Mouse (Mus musculus) olfactory bulb, adult 2 months (tissue): ENCODE data around the gene Crybg1. TPM values are rescaled to one million over a fixed set of nuclear protein-coding genes. Genes with fewer than 3 reads are reported as not detected.

Experiments used
- H3K27ac ChIP-seq: fragments of 200-500 bp; 2 replicates; pipeline ENCODE4 v1.5.1; 2012; ENCODE audit warnings: low read depth, low read length; ENCODE audit not compliant: insufficient read depth
- H3K4me1 ChIP-seq: fragments of 200-500 bp; 2 replicates; pipeline ENCODE4 v1.6.1; 2012; ENCODE audit warnings: low read length; ENCODE audit not compliant: control insufficient read depth, insufficient read depth
- H3K4me3 ChIP-seq: fragments of 200-500 bp; 2 replicates; pipeline ENCODE4 v1.5.1; 2012; ENCODE audit warnings: mild to moderate bottlenecking, low read depth, low read length, moderate library complexity; ENCODE audit not compliant: insufficient read depth
- CTCF ChIP-seq: fragments of 200-500 bp; IDR thresholded peaks from 2 replicates; pipeline ENCODE4 v1.5.1; 2012; ENCODE audit warnings: low read depth, mild to moderate bottlenecking, low read length, moderate library complexity; ENCODE audit not compliant: insufficient read depth
- POLR2A ChIP-seq: fragments of 200-500 bp; IDR thresholded peaks from 2 replicates; pipeline ENCODE4 v1.6.1; 2012; ENCODE audit warnings: mild to moderate bottlenecking, low read depth, low read length, moderate library complexity; ENCODE audit not compliant: insufficient read depth
- WGBS: fragments of 180-500 bp; shearing (Covaris S2); methylation state at CpG from one replicate; pipeline ENCODE4 v1.1.7; 2018; 5-methylcytosine and 5-hydroxymethylcytosine counted together
- polyA plus RNA-seq: library from polyadenylated mRNA; stranded (reverse); fragments of >200 nt; gene quantifications from 2 replicates; pipeline ENCODE4 v1.2.4, GENCODE M21; 2012; ENCODE audit warnings: low replicate concordance; ENCODE audit not compliant: missing spikeins, insufficient read depth, insufficient read length

Crybg1 gene
- polyA plus RNA-seq, 1 experiment: not detected

DNA sequence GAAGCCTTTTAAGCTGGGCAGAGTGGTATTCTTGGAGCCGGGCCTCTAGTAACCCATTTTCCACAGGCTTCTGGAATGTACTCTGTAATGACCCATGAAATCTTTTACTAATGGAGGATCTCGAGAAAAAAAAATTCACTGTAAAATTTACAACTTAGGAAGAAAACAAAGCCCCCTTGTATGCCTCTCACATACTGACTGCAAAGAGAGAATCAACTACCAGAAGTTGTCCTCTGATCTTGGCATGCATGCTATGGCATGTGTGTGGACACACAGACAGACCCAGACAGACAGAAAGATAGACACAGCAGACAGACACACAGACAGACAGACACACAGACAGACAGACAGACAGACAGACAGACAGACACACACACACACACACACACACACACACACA lies 8.8 kb upstream of the Crybg1 start:
- 52% methylated on average over 2 of the region's 2 CpGs for WGBS
- Histone ChIP-seq H3K27ac (no peak overlapping the region), H3K4me1 (no peaks in the 10 kb centered on the region), H3K4me3 (no peak overlapping the region)
- TF ChIP-seq CTCF (no peak), POLR2A (no peak)

GRCm38 (mm10) chr10:44150501-44150900 lies 1.8 kb upstream of the Crybg1 start:
- WGBS: 92% methylated on average over 2 of the region's 2 CpGs

GRCm38 (mm10) chr10:44143401-44143800 lies 5.3 kb downstream of the Crybg1 start:
- Histone ChIP-seq H3K4me1 (peaks cover 1% of the 10 kb centered on the region), H3K4me3 (no peak overlapping the region), H3K27ac (no peak overlapping the region)
- WGBS: 94% methylated on average over 10 of the region's 10 CpGs
- TF ChIP-seq CTCF (no peak), POLR2A (no peak)

More at GRCm38 (mm10) chr10:44150501-44150900, 1.8 kb upstream of the Crybg1 start:
- H3K4me3 ChIP-seq: no peak overlapping the region
- peaks cover 10% of the 10 kb centered on the region for H3K4me1 ChIP-seq
- TF ChIP-seq CTCF: no peak
- TF ChIP-seq POLR2A: no peak
- no peak overlapping the region for H3K27ac ChIP-seq

DNA sequence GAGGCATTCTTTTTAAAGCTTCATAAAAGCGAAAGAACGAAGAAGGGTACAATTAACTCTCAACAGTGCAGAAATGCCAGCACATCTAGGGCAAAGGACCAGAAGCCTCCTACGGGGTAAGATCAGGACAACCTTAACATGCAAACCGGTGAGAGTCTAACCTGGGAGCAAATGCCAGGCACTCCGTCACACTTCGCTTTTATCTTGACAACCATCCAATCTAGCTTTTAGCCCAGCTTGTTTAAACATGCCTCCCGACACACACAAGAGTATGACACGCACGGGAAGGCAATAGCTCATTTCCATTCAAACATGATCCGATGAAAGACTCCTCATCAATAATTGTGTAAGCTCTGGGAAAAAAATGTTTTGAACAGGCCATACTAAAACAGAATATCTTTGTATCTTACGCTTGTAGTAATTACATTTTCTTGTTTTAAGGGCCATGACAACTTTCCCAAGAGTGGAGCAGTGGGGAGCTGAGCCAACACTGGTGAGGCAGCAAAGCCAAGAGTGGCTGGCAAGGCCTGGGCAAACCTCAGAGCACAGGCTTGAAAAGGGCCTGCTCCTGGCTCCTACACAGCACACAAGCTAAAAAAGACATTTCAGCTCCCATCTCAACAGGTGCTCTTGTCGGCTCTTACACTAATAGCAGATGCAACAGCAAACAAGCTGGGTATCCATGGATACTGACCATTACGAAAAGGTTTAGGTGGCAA lies 10.4 kb downstream of the Crybg1 start:
- H3K27ac ChIP-seq: no peak overlapping the region
- TF ChIP-seq POLR2A: no peak
- no peak for TF ChIP-seq CTCF
- no peak overlapping the region for H3K4me3 ChIP-seq
- H3K4me1 ChIP-seq: no peaks in the 10 kb centered on the region
- WGBS: 60% methylated on average over 13 of the region's 13 CpGs

GRCm38 (mm10) chr10:44126047-44126446 lies 22.6 kb downstream of the Crybg1 start:
- no peak for TF ChIP-seq CTCF
- no peak for TF ChIP-seq POLR2A
- H3K4me1 ChIP-seq: no peaks in the 10 kb centered on the region
- H3K4me3 ChIP-seq: no peak overlapping the region
- 92% methylated on average over 5 of the region's 5 CpGs for WGBS
- H3K27ac ChIP-seq: no peak overlapping the region

- no peaks in the 10 kb centered on the region for H3K4me1 ChIP-seq
- no peak overlapping the region for H3K27ac ChIP-seq
- WGBS: 54% methylated on average over 6 of the region's 6 CpGs
- H3K4me3 ChIP-seq: no peak overlapping the region
- TF ChIP-seq CTCF (no peak), POLR2A (no peak)
Observed at GRCm38 (mm10) chr10:44124400-44124933, 24.2 kb downstream of the Crybg1 start.

DNA sequence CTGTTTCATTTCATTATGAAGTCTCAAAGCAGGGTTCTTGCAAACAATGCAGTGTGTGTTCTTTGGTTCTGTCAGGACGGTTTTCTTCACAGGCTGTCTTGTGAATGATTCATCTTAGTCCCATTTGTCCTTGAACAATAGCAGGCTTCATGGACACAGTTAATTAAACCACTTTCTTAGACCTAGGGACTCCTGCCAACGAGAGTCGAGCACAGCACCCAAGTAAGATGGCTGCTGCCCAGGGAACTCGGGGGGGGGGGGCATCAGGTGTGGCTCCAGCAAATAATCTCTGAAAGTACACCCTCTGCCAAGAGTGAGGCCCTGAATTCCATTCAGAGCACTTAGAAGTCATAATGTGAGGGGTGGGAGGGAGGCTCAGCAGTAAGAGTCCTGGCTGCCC lies 30.0 kb downstream of the Crybg1 start:
- 17% methylated on average over 4 of the region's 4 CpGs for WGBS
- H3K4me3 ChIP-seq: no peak overlapping the region
- no peak overlapping the region for H3K27ac ChIP-seq
- 0 out of 2 replicates have a peak, but pooled peaks cover 4% of the 10 kb centered on the region for H3K4me1 ChIP-seq
- TF ChIP-seq POLR2A (no peak), CTCF (no peak)

GRCm38 (mm10) chr10:44116796-44117195 lies 31.9 kb downstream of the Crybg1 start:
- Histone ChIP-seq H3K27ac (no peak overlapping the region), H3K4me3 (no peak overlapping the region), H3K4me1 (0 out of 2 replicates have a peak, but pooled peaks cover 4% of the 10 kb centered on the region)
- no peak for TF ChIP-seq CTCF
- TF ChIP-seq POLR2A: no peak
- WGBS: 95% methylated on average over 5 of the region's 5 CpGs

- 69% methylated on average over 4 of the region's 4 CpGs for whole genome bisulfite sequencing
- Histone ChIP-seq H3K27ac (no peak overlapping the region), H3K4me1 (0 out of 2 replicates have a peak, but pooled peaks cover 4% of the 10 kb centered on the region), H3K4me3 (no peak overlapping the region)
- TF ChIP-seq CTCF (no peak), POLR2A (no peak)
Observed at GRCm38 (mm10) chr10:44114611-44115010, 34.0 kb downstream of the Crybg1 start.
